8 mouse cellular contexts compared by ENCODE assay signal in the genomic region with DNA sequence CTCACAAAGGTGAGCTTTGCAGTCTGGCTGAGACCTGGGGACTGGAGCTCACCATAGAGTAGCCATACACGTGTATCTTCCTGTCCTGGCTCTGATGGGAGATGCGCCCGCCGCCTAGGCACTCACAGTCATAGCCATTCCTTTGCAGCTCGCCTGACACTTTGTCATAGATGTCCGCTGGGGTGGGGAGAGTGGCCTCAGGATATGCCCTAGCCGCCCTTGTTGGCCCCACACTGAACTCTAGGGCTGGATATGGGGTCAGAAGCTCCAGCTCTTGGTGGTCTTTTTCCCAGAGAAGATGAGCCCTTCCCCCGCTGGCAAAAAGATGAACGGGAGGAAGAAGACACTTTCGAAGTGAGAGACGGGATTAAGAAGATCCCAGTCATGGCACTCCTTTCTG. TPM values are rescaled to one million over a fixed set of nuclear protein-coding genes. Genes with fewer than 3 reads are reported as not detected.
A peak's percentile ranks its signal among the peaks of the same experiment; 100 is the strongest.
DNase-seq lines count a peak whose midpoint lies in the region; ATAC-seq and TF ChIP-seq lines count a peak whose summit lies in the region.

No protein-coding gene starts in this region.

- H3K4me1 ChIP-seq in kidney, embryonic 16.5 days (ENCODE audit: insufficient read depth, low read length): peaks cover 44% of the 10 kb centered on the region
- peaks cover 18% of the 10 kb centered on the region for H3K4me1 ChIP-seq in forebrain, embryonic 14.5 days (ENCODE audit: control insufficient read depth, insufficient read depth, low read length)
- peaks cover 33% of the 10 kb centered on the region for H3K4me1 ChIP-seq in liver, postnatal 0 days (ENCODE audit: insufficient read depth)

- 17% methylated on average over 11 of the region's 11 CpGs for WGBS in kidney, embryonic 16.5 days
- WGBS in forebrain, embryonic 14.5 days: 19% methylated on average over 11 of the region's 11 CpGs
- WGBS in liver, postnatal 0 days (ENCODE audit: insufficient replicate concordance): 22% methylated on average over 11 of the region's 11 CpGs

- ATAC-seq in kidney, embryonic 16.5 days (ENCODE audit: low FRiP score, low TSS enrichment): no peak
- ATAC-seq in forebrain, embryonic 14.5 days: no peak
- ATAC-seq in liver, postnatal 0 days: no peak

- TF ChIP-seq CTCF in liver, postnatal 0 days (IDR thresholded peaks at IDR 0.05; ENCODE audit: low read depth): no peak

- H3K27ac ChIP-seq in kidney, embryonic 16.5 days (ENCODE audit: low read length): peak overlapping the region; percentile 95; the same call in 1 of the 2 replicates
- peak overlapping the region; percentile 87; the same call in 1 of the 2 replicates for H3K27ac ChIP-seq in forebrain, embryonic 14.5 days (ENCODE audit: low read depth, low read length)
- peak overlapping the region; percentile 69 for H3K27ac ChIP-seq in liver, postnatal 0 days (ENCODE audit: low read depth)

- TF ChIP-seq EP300 in liver, postnatal 0 days (IDR thresholded peaks at IDR 0.05; ENCODE audit: low read depth): no peak

- peaks cover 4% of the 10 kb centered on the region; the same call in 1 of the 2 replicates for H3K36me3 ChIP-seq in kidney, embryonic 16.5 days (ENCODE audit: insufficient read depth, low read length)
- H3K36me3 ChIP-seq in forebrain, embryonic 14.5 days (ENCODE audit: control insufficient read depth, insufficient read depth, low read length): peaks cover 18% of the 10 kb centered on the region
- H3K36me3 ChIP-seq in liver, postnatal 0 days (replicated peaks; ENCODE audit: insufficient read depth, low read length): no peaks in the 10 kb centered on the region

- H3K27me3 ChIP-seq in kidney, embryonic 16.5 days (ENCODE audit: insufficient read depth, low read length): peaks cover 34% of the 10 kb centered on the region
- peaks cover 34% of the 10 kb centered on the region for H3K27me3 ChIP-seq in forebrain, embryonic 14.5 days (replicated peaks; ENCODE audit: control insufficient read depth, insufficient read depth, low read length)
- H3K27me3 ChIP-seq in liver, postnatal 0 days (ENCODE audit: insufficient read depth, low read length): peaks cover 35% of the 10 kb centered on the region

- DNase-seq in kidney, adult 11 months: no peak
- peak; percentile 8 for DNase-seq in NIH3T3 (ENCODE audit: low read depth)
- DNase-seq in forebrain, embryonic 14.5 days (ENCODE audit: low spot score): no peak
- DNase-seq in liver, postnatal 0 days: no peak
- DNase-seq in right cerebral cortex, adult 2 months (ENCODE audit: low spot score in 2 of 2): no peak
- DNase-seq in testis, postnatal 10 days (ENCODE audit: low spot score): no peak
- DNase-seq in adrenal gland, postnatal 36 days: no peak

- H3K9me3 ChIP-seq in kidney, embryonic 16.5 days (ENCODE audit: low read length): no peaks in the 10 kb centered on the region
- H3K9me3 ChIP-seq in forebrain, embryonic 14.5 days (replicated peaks; ENCODE audit: control insufficient read depth, low read length): no peaks in the 10 kb centered on the region
- H3K9me3 ChIP-seq in liver, postnatal 0 days (ENCODE audit: low read length): no peaks in the 10 kb centered on the region

- peak overlapping the region; percentile 69 for H3K4me3 ChIP-seq in kidney, embryonic 16.5 days (ENCODE audit: low read length)
- H3K4me3 ChIP-seq in forebrain, embryonic 14.5 days (ENCODE audit: low read depth, low read length): peak overlapping the region; percentile 51
- peak overlapping the region; percentile 55 for H3K4me3 ChIP-seq in liver, postnatal 0 days (ENCODE audit: low read depth, low read length)

- H3K9ac ChIP-seq in kidney, embryonic 16.5 days (replicated peaks; ENCODE audit: low read length): peak overlapping the region; percentile 85
- peak overlapping the region; percentile 66 for H3K9ac ChIP-seq in forebrain, embryonic 14.5 days (ENCODE audit: low read length)
- H3K9ac ChIP-seq in liver, postnatal 0 days (replicated peaks): peak overlapping the region; percentile 61

- H3K4me2 ChIP-seq in kidney, embryonic 16.5 days (replicated peaks; ENCODE audit: low read depth, low read length): peak overlapping the region; percentile 95
- peak overlapping the region; percentile 81 for H3K4me2 ChIP-seq in forebrain, embryonic 14.5 days (ENCODE audit: low read length)
- H3K4me2 ChIP-seq in liver, postnatal 0 days (ENCODE audit: low read depth, low read length): peak overlapping the region; percentile 87

RNA-seq across cellular contexts. Expression of a gene that starts 0.5 kb away (rescaled TPM):
- 12.2 and 14.7 TPM in 2 replicates for polyA plus RNA-seq in kidney, embryonic 16.5 days (2015; fragmentation: Nextera tagmentation; extraction: Ambion mirVana)
- 0.84 and 2.2 TPM in 2 replicates for polyA plus RNA-seq in forebrain, embryonic 14.5 days (2014; fragmentation: Nextera tagmentation; extraction: Ambion mirVana)
- 0.07 and 0.09 TPM in 2 replicates for polyA plus RNA-seq in liver, postnatal 0 days (2015; fragmentation: Nextera tagmentation; extraction: Ambion mirVana)
- total RNA-seq in adrenal gland, postnatal 36 days (2021): 1 to 10 TPM; 1.5 to 3.1 TPM

RNA-seq across cellular contexts. Expression of a gene that starts 0.9 kb away (rescaled TPM):
- polyA plus RNA-seq in kidney, embryonic 16.5 days (2015; fragmentation: Nextera tagmentation; extraction: Ambion mirVana): 193 and 206 TPM in 2 replicates
- polyA plus RNA-seq in forebrain, embryonic 14.5 days (2014; fragmentation: Nextera tagmentation; extraction: Ambion mirVana): 168 and 216 TPM in 2 replicates
- polyA plus RNA-seq in liver, postnatal 0 days (2015; fragmentation: Nextera tagmentation; extraction: Ambion mirVana): 44.7 and 46.1 TPM in 2 replicates
- total RNA-seq in adrenal gland, postnatal 36 days (2021): 10 to 100 TPM; 54.3 to 64.6 TPM

RNA-seq across cellular contexts. Expression of a gene that starts 7.4 kb away (rescaled TPM):
- 0.18 and 0.22 TPM in 2 replicates for polyA plus RNA-seq in kidney, embryonic 16.5 days (2015; fragmentation: Nextera tagmentation; extraction: Ambion mirVana)
- polyA plus RNA-seq in forebrain, embryonic 14.5 days (2014; fragmentation: Nextera tagmentation; extraction: Ambion mirVana): 2.2 and 4.2 TPM in 2 replicates
- 0.02 TPM in 1 of 2 replicates, not detected in the other for polyA plus RNA-seq in liver, postnatal 0 days (2015; fragmentation: Nextera tagmentation; extraction: Ambion mirVana)
- total RNA-seq in adrenal gland, postnatal 36 days (2021): 1 to 10 TPM in 1 of 2 experiments, under 1 TPM in 1; 0.73 to 1.3 TPM

RNA-seq across cellular contexts. Expression of a gene that starts 16.5 kb away (rescaled TPM):
- 372 and 373 TPM in 2 replicates for polyA plus RNA-seq in kidney, embryonic 16.5 days (2015; fragmentation: Nextera tagmentation; extraction: Ambion mirVana)
- polyA plus RNA-seq in forebrain, embryonic 14.5 days (2014; fragmentation: Nextera tagmentation; extraction: Ambion mirVana): 369 and 370 TPM in 2 replicates
- 263 and 268 TPM in 2 replicates for polyA plus RNA-seq in liver, postnatal 0 days (2015; fragmentation: Nextera tagmentation; extraction: Ambion mirVana)
- total RNA-seq in adrenal gland, postnatal 36 days (2021): 100 to 1,000 TPM; 276 to 288 TPM

RNA-seq across cellular contexts. Expression of a gene that starts 27.4 kb away (rescaled TPM):
- polyA plus RNA-seq in kidney, embryonic 16.5 days (2015; fragmentation: Nextera tagmentation; extraction: Ambion mirVana): 40.6 and 43.6 TPM in 2 replicates
- polyA plus RNA-seq in forebrain, embryonic 14.5 days (2014; fragmentation: Nextera tagmentation; extraction: Ambion mirVana): 26.7 and 29.4 TPM in 2 replicates
- 10.6 and 10.7 TPM in 2 replicates for polyA plus RNA-seq in liver, postnatal 0 days (2015; fragmentation: Nextera tagmentation; extraction: Ambion mirVana)
- 10 to 100 TPM; 22.3 to 26.2 TPM for total RNA-seq in adrenal gland, postnatal 36 days (2021)
